In genomic region chr11:97842001-97842400, GRCm38 (mm10) we compare ENCODE assay signal across 9 mouse cellular contexts. TPM values are rescaled to one million over a fixed set of nuclear protein-coding genes. Genes with fewer than 3 reads are reported as not detected.
DNase-seq lines count a peak whose midpoint lies in the region; ATAC-seq and TF ChIP-seq lines count a peak whose summit lies in the region.
"Had no signal": no experiment of that assay in that cellular context is flagged by ENCODE, and none has a peak within 500 bp of the region (broad histone marks: within the 10 kb centered on the region; RNA-seq: fewer than 3 reads in every experiment).

No protein-coding gene starts in this region.

- no peak overlapping the region for H3K9ac ChIP-seq in liver, embryonic 12.5 days
- H3K9ac ChIP-seq in liver, postnatal 0 days (replicated peaks) = no peak overlapping the region
- peak overlapping the region; percentile 68 for H3K9ac ChIP-seq in hindbrain, embryonic 15.5 days
- peak overlapping the region; percentile 89 for H3K9ac ChIP-seq in neural tube, embryonic 13.5 days

- ATAC-seq in liver, embryonic 12.5 days = no peak
- ATAC-seq in liver, postnatal 0 days = no peak
- ATAC-seq in hindbrain, embryonic 15.5 days (ENCODE audit: low FRiP score, low read depth) = no peak
- ATAC-seq in neural tube, embryonic 13.5 days (ENCODE audit: low read depth) = no peak

- no peak for TF ChIP-seq CTCF in liver, postnatal 0 days (IDR thresholded peaks at IDR 0.05; ENCODE audit: low read depth)

- 69% methylated on average over 4 of the region's 4 CpGs for WGBS in liver, embryonic 12.5 days (ENCODE audit: insufficient replicate concordance)
- WGBS in liver, postnatal 0 days (ENCODE audit: insufficient replicate concordance) = 71% methylated on average over 4 of the region's 4 CpGs
- 32% methylated on average over 4 of the region's 4 CpGs for WGBS in hindbrain, embryonic 15.5 days
- 34% methylated on average over 4 of the region's 4 CpGs for WGBS in neural tube, embryonic 13.5 days

- peak overlapping the region; percentile 74 for H3K4me2 ChIP-seq in liver, embryonic 12.5 days
- no peak overlapping the region for H3K4me2 ChIP-seq in liver, postnatal 0 days (ENCODE audit: low read depth, low read length)
- H3K4me2 ChIP-seq in hindbrain, embryonic 15.5 days = peak overlapping the region; percentile 55
- H3K4me2 ChIP-seq in neural tube, embryonic 13.5 days = peak overlapping the region; percentile 65

- no peak overlapping the region for H3K27ac ChIP-seq in liver, embryonic 12.5 days
- H3K27ac ChIP-seq in liver, postnatal 0 days (ENCODE audit: low read depth) = no peak overlapping the region
- H3K27ac ChIP-seq in hindbrain, embryonic 15.5 days (replicated peaks) = peak overlapping the region; percentile 92
- H3K27ac ChIP-seq in neural tube, embryonic 13.5 days (replicated peaks) = peak overlapping the region; percentile 97

- DNase-seq in liver, postnatal 0 days = no peak
- peak; percentile 55 for DNase-seq in embryo, embryonic 11 days
- no peak for DNase-seq in adrenal gland, adult 8-10 months
- DNase-seq in frontal cortex, postnatal 10 days (ENCODE audit: low spot score in 2 of 2) = no peak
- no peak for DNase-seq in adrenal gland, postnatal 25 days
- DNase-seq: kidney, postnatal 4 days had no signal

- H3K36me3 ChIP-seq in liver, embryonic 12.5 days = peaks cover 9% of the 10 kb centered on the region
- H3K36me3 ChIP-seq in liver, postnatal 0 days (replicated peaks; ENCODE audit: insufficient read depth, low read length) = no peaks in the 10 kb centered on the region
- peaks cover 9% of the 10 kb centered on the region for H3K36me3 ChIP-seq in hindbrain, embryonic 15.5 days
- H3K36me3 ChIP-seq in neural tube, embryonic 13.5 days = peaks cover 13% of the 10 kb centered on the region

- H3K4me1 ChIP-seq in liver, embryonic 12.5 days = peaks cover 47% of the 10 kb centered on the region
- peaks cover 15% of the 10 kb centered on the region; the same call in 1 of the 2 replicates for H3K4me1 ChIP-seq in liver, postnatal 0 days (ENCODE audit: insufficient read depth)
- H3K4me1 ChIP-seq in hindbrain, embryonic 15.5 days (replicated peaks) = peaks cover 17% of the 10 kb centered on the region
- peaks cover 17% of the 10 kb centered on the region for H3K4me1 ChIP-seq in neural tube, embryonic 13.5 days (replicated peaks)

- H3K9me3 ChIP-seq in liver, embryonic 12.5 days (replicated peaks) = no peaks in the 10 kb centered on the region
- no peaks in the 10 kb centered on the region for H3K9me3 ChIP-seq in liver, postnatal 0 days (ENCODE audit: low read length)
- no peaks in the 10 kb centered on the region for H3K9me3 ChIP-seq in hindbrain, embryonic 15.5 days
- no peaks in the 10 kb centered on the region for H3K9me3 ChIP-seq in neural tube, embryonic 13.5 days

- no peak for TF ChIP-seq EP300 in liver, postnatal 0 days (IDR thresholded peaks at IDR 0.05; ENCODE audit: low read depth)

- no peak overlapping the region for H3K4me3 ChIP-seq in liver, embryonic 12.5 days
- H3K4me3 ChIP-seq in liver, postnatal 0 days (ENCODE audit: low read depth, low read length) = no peak overlapping the region
- peak overlapping the region; percentile 48 for H3K4me3 ChIP-seq in hindbrain, embryonic 15.5 days
- H3K4me3 ChIP-seq in neural tube, embryonic 13.5 days = peak overlapping the region; percentile 61

- no peaks in the 10 kb centered on the region for H3K27me3 ChIP-seq in liver, embryonic 12.5 days (replicated peaks)
- no peaks in the 10 kb centered on the region for H3K27me3 ChIP-seq in liver, postnatal 0 days (ENCODE audit: insufficient read depth, low read length)
- no peaks in the 10 kb centered on the region for H3K27me3 ChIP-seq in hindbrain, embryonic 15.5 days
- H3K27me3 ChIP-seq in neural tube, embryonic 13.5 days = no peaks in the 10 kb centered on the region

RNA-seq across cellular contexts. Expression of gene B230217C12Rik, which starts 1.4 kb away (rescaled TPM):
- 1.1 and 1.3 TPM in 2 replicates for polyA plus RNA-seq in liver, embryonic 12.5 days (2016; fragmentation: Nextera tagmentation; extraction: Ambion mirVana)
- polyA plus RNA-seq in liver, postnatal 0 days (2015; fragmentation: Nextera tagmentation; extraction: Ambion mirVana) = 0.25 and 0.28 TPM in 2 replicates
- polyA plus RNA-seq in hindbrain, embryonic 15.5 days (2015; fragmentation: Nextera tagmentation; extraction: Ambion mirVana) = 32.4 and 38.8 TPM in 2 replicates
- polyA plus RNA-seq in neural tube, embryonic 13.5 days (2015; fragmentation: Nextera tagmentation; extraction: Ambion mirVana) = 31.0 and 32.3 TPM in 2 replicates
- total RNA-seq in adrenal gland, adult 8-10 months (2022) = 1 to 10 TPM; 3.7 to 7.2 (median 6.2) TPM
- total RNA-seq in adrenal gland, postnatal 25 days (2021) = 5.1 and 5.5 TPM in 2 replicates

RNA-seq across cellular contexts. Expression of gene Fbxo47, which starts 42.0 kb away (rescaled TPM):
- 0.36 and 0.51 TPM in 2 replicates for polyA plus RNA-seq in liver, embryonic 12.5 days (2016; fragmentation: Nextera tagmentation; extraction: Ambion mirVana)
- polyA plus RNA-seq in liver, postnatal 0 days (2015; fragmentation: Nextera tagmentation; extraction: Ambion mirVana) = 0.26 and 0.27 TPM in 2 replicates
- 0.60 and 0.69 TPM in 2 replicates for polyA plus RNA-seq in hindbrain, embryonic 15.5 days (2015; fragmentation: Nextera tagmentation; extraction: Ambion mirVana)
- 0.52 and 0.53 TPM in 2 replicates for polyA plus RNA-seq in neural tube, embryonic 13.5 days (2015; fragmentation: Nextera tagmentation; extraction: Ambion mirVana)
- 1 to 10 TPM in 3 of 4 experiments, under 1 TPM in 1; 0.94 to 1.8 (median 1.2) TPM for total RNA-seq in adrenal gland, adult 8-10 months (2022)
- total RNA-seq in adrenal gland, postnatal 25 days (2021) = 1.2 TPM in 1 of 2 replicates, not detected in the other

RNA-seq across cellular contexts. Expression of gene Lasp1, which starts 43.2 kb away (rescaled TPM):
- polyA plus RNA-seq in liver, embryonic 12.5 days (2016; fragmentation: Nextera tagmentation; extraction: Ambion mirVana) = 36.9 and 37.6 TPM in 2 replicates
- polyA plus RNA-seq in liver, postnatal 0 days (2015; fragmentation: Nextera tagmentation; extraction: Ambion mirVana) = 30.0 and 32.2 TPM in 2 replicates
- 152 and 173 TPM in 2 replicates for polyA plus RNA-seq in hindbrain, embryonic 15.5 days (2015; fragmentation: Nextera tagmentation; extraction: Ambion mirVana)
- 114 and 123 TPM in 2 replicates for polyA plus RNA-seq in neural tube, embryonic 13.5 days (2015; fragmentation: Nextera tagmentation; extraction: Ambion mirVana)
- total RNA-seq in adrenal gland, adult 8-10 months (2022) = 100 to 1,000 TPM; 131 to 177 (median 143) TPM
- 103 and 142 TPM in 2 replicates for total RNA-seq in adrenal gland, postnatal 25 days (2021)

RNA-seq across cellular contexts. Expression of gene Rpl23, which starts 59.8 kb away (rescaled TPM):
- polyA plus RNA-seq in liver, embryonic 12.5 days (2016; fragmentation: Nextera tagmentation; extraction: Ambion mirVana) = 462 and 473 TPM in 2 replicates
- polyA plus RNA-seq in liver, postnatal 0 days (2015; fragmentation: Nextera tagmentation; extraction: Ambion mirVana) = 409 and 433 TPM in 2 replicates
- polyA plus RNA-seq in hindbrain, embryonic 15.5 days (2015; fragmentation: Nextera tagmentation; extraction: Ambion mirVana) = 296 and 312 TPM in 2 replicates
- polyA plus RNA-seq in neural tube, embryonic 13.5 days (2015; fragmentation: Nextera tagmentation; extraction: Ambion mirVana) = 351 and 415 TPM in 2 replicates
- 100 to 1,000 TPM; 753 to 943 (median 843) TPM for total RNA-seq in adrenal gland, adult 8-10 months (2022)
- total RNA-seq in adrenal gland, postnatal 25 days (2021) = 741 and 851 TPM in 2 replicates

Comparison
In these comparisons a context has a peak if more than half of its experiments do, and no peak if none do; other contexts are left out.
1. H3K27ac ChIP-seq: peak in hindbrain, embryonic 15.5 days (single experiment) and neural tube, embryonic 13.5 days (single experiment); none in liver, embryonic 12.5 days (single experiment) and liver, postnatal 0 days (single experiment).
2. H3K4me3 ChIP-seq: peak in hindbrain, embryonic 15.5 days (single experiment) and neural tube, embryonic 13.5 days (single experiment); none in liver, embryonic 12.5 days (single experiment) and liver, postnatal 0 days (single experiment).
3. H3K9ac ChIP-seq: peak in hindbrain, embryonic 15.5 days (single experiment) and neural tube, embryonic 13.5 days (single experiment); none in liver, embryonic 12.5 days (single experiment) and liver, postnatal 0 days (single experiment).
4. RNA of gene B230217C12Rik, which starts 1.4 kb away (polyA plus RNA-seq): 32.4 to 38.8 TPM in hindbrain, embryonic 15.5 days and 31.0 to 32.3 TPM in neural tube, embryonic 13.5 days; 1.1 to 1.3 TPM in liver, embryonic 12.5 days and 0.25 to 0.28 TPM in liver, postnatal 0 days; every median in the first group is over 10 times any median in the second.